In genomic region chr1:120186655-120187054, GRCm38 (mm10) we compare ENCODE assay signal across 18 mouse cellular contexts.
DNase-seq lines count a peak whose midpoint lies in the region; ATAC-seq and TF ChIP-seq lines count a peak whose summit lies in the region.
"Had no signal": no experiment of that assay in that cellular context is flagged by ENCODE, and none has a peak within 500 bp of the region (broad histone marks: within the 10 kb centered on the region; RNA-seq: fewer than 3 reads in every experiment).

No protein-coding gene starts in this region.

- intact Hi-C loops in heart, postnatal 10 days (cut with DNase I) = no loop called here

- 45% methylated on average over 9 of the region's 9 CpGs for WGBS in neural tube, embryonic 13.5 days
- 6% methylated on average over 9 of the region's 9 CpGs for WGBS in forebrain, postnatal 0 days
- 25% methylated on average over 9 of the region's 9 CpGs for WGBS in midbrain, embryonic 12.5 days

- ATAC-seq in neural tube, embryonic 13.5 days (ENCODE audit: low read depth) = peak; percentile 27; the same call in 1 of the 2 replicates
- ATAC-seq in forebrain, postnatal 0 days = peak; percentile 25; the same call in 1 of the 2 replicates
- peak; percentile 68 for ATAC-seq in midbrain, embryonic 12.5 days (ENCODE audit: low FRiP score, low read depth)

- no peak overlapping the region for H3K9ac ChIP-seq in neural tube, embryonic 13.5 days
- H3K9ac ChIP-seq in forebrain, postnatal 0 days = no peak overlapping the region
- no peak overlapping the region for H3K9ac ChIP-seq in midbrain, embryonic 12.5 days (replicated peaks)
- H3K9ac ChIP-seq: embryonic facial prominence, embryonic 12.5 days; liver, embryonic 14.5 days; stomach, embryonic 15.5 days had no signal

- H3K27ac ChIP-seq in neural tube, embryonic 13.5 days (replicated peaks) = no peak overlapping the region
- no peak overlapping the region for H3K27ac ChIP-seq in forebrain, postnatal 0 days (ENCODE audit: low read depth, low read length)
- H3K27ac ChIP-seq in midbrain, embryonic 12.5 days (replicated peaks) = no peak overlapping the region
- H3K27ac ChIP-seq: embryonic facial prominence, embryonic 12.5 days; liver, embryonic 14.5 days; stomach, embryonic 15.5 days had no signal

- DNase-seq in neural tube, embryonic 10.5 days (ENCODE audit: extremely low spot score, low spot score) = no peak
- DNase-seq in forebrain, postnatal 0 days = no peak
- DNase-seq in MN1 (ENCODE audit: low spot score) = no peak
- DNase-seq in heart, postnatal 10 days = no peak
- DNase-seq in thymus, postnatal 0 days (ENCODE audit: low spot score) = no peak
- DNase-seq: adrenal gland, adult 2 months; B cell, adult 2 months; cerebellum, adult 9-10 months; gastrocnemius, postnatal 25 days; layer of hippocampus, postnatal 36 days; right cerebral cortex, postnatal 25 days; thymus, adult 2 months had no signal

- H3K27me3 ChIP-seq in neural tube, embryonic 13.5 days = no peaks in the 10 kb centered on the region
- H3K27me3 ChIP-seq in forebrain, postnatal 0 days (ENCODE audit: insufficient read depth, low read length) = no peaks in the 10 kb centered on the region
- H3K27me3 ChIP-seq in midbrain, embryonic 12.5 days = peaks cover 12% of the 10 kb centered on the region
- H3K27me3 ChIP-seq: embryonic facial prominence, embryonic 12.5 days; stomach, embryonic 15.5 days had no signal

- H3K4me1 ChIP-seq in neural tube, embryonic 13.5 days (replicated peaks) = peaks cover 13% of the 10 kb centered on the region
- 0 out of 2 replicates have a peak, but pooled peaks cover 3% of the 10 kb centered on the region for H3K4me1 ChIP-seq in forebrain, postnatal 0 days (ENCODE audit: insufficient read depth)
- peaks cover 11% of the 10 kb centered on the region for H3K4me1 ChIP-seq in midbrain, embryonic 12.5 days
- H3K4me1 ChIP-seq: embryonic facial prominence, embryonic 12.5 days; stomach, embryonic 15.5 days had no signal

- no peak for TF ChIP-seq CTCF in forebrain, postnatal 0 days (IDR thresholded peaks at IDR 0.05; ENCODE audit: low read depth)

- no peaks in the 10 kb centered on the region for H3K36me3 ChIP-seq in neural tube, embryonic 13.5 days
- no peaks in the 10 kb centered on the region for H3K36me3 ChIP-seq in forebrain, postnatal 0 days (ENCODE audit: insufficient read depth)
- H3K36me3 ChIP-seq in midbrain, embryonic 12.5 days = no peaks in the 10 kb centered on the region
- H3K36me3 ChIP-seq: embryonic facial prominence, embryonic 12.5 days; stomach, embryonic 15.5 days had no signal

- H3K4me3 ChIP-seq in neural tube, embryonic 13.5 days = no peak overlapping the region
- no peak overlapping the region for H3K4me3 ChIP-seq in forebrain, postnatal 0 days (ENCODE audit: low read depth, low read length)
- H3K4me3 ChIP-seq in midbrain, embryonic 12.5 days = no peak overlapping the region
- H3K4me3 ChIP-seq: embryonic facial prominence, embryonic 12.5 days; erythroblast, embryonic 14.5 days; stomach, embryonic 15.5 days had no signal

- no peak overlapping the region for H3K4me2 ChIP-seq in neural tube, embryonic 13.5 days
- no peak overlapping the region for H3K4me2 ChIP-seq in forebrain, postnatal 0 days (ENCODE audit: low read depth)
- no peak overlapping the region for H3K4me2 ChIP-seq in midbrain, embryonic 12.5 days (replicated peaks)
- H3K4me2 ChIP-seq: embryonic facial prominence, embryonic 12.5 days; stomach, embryonic 15.5 days had no signal

- H3K9me3 ChIP-seq in neural tube, embryonic 13.5 days = no peaks in the 10 kb centered on the region
- H3K9me3 ChIP-seq in forebrain, postnatal 0 days (ENCODE audit: low read length) = no peaks in the 10 kb centered on the region
- 0 out of 2 replicates have a peak, but pooled peaks cover 5% of the 10 kb centered on the region for H3K9me3 ChIP-seq in midbrain, embryonic 12.5 days
- H3K9me3 ChIP-seq: embryonic facial prominence, embryonic 12.5 days; stomach, embryonic 15.5 days had no signal
